Mouse (Mus musculus) liver, adult (tissue): ENCODE measurements around the gene Olfr1340.

ENCODE experiments used
- GATA4 ChIP-seq: IDR thresholded peaks from 2 replicates; pipeline ENCODE4 v1.6.1; 2014; ENCODE audit warnings: mild to moderate bottlenecking, low read length; ENCODE audit not compliant: insufficient replicate concordance

The Olfr1340 gene

DNA sequence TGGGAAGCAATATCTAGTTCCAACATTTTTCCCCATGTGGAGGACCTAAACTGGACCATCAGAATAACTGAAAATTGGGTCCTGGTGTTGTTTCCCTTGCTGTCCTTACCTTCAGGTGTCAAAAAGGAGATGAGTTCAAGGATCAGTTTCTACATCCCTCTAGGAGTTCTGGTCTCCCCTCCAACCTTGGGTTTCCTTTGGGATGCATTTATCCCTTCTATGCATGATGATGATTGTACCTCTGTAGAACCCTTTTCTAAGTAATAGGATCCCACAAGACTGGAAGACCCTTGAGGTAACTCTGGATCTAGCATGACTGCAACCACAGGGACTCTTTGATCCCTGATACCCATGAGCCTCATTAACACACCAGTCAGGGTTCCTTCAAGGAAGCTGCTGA, at the start of gene Olfr1340:
Gene Olfr1340, plus strand, starts transcription at position 301 of the 400 bp plus-strand sequence.
- no peak for TF ChIP-seq GATA4

DNA sequence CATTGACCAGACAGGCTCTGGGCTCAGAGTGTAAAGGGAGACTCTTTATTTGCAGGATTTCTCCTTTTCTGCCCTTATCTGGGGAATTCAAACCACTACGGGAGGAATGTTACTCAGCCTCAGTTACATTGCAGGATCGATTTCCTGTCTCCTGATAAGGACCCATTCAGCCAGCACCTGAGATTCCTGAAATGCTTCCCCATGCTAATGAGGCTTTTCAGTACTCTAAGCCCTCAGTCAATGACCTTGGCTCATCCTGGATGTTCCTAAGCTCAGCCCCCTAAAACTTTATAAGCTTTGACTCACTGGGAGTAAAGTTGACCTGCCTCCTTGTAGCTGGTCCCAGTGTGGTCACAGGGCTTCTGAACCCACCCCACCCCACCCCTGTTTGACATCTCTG, 32.9 kb upstream of the Olfr1340 start:
- no peak for TF ChIP-seq GATA4

DNA sequence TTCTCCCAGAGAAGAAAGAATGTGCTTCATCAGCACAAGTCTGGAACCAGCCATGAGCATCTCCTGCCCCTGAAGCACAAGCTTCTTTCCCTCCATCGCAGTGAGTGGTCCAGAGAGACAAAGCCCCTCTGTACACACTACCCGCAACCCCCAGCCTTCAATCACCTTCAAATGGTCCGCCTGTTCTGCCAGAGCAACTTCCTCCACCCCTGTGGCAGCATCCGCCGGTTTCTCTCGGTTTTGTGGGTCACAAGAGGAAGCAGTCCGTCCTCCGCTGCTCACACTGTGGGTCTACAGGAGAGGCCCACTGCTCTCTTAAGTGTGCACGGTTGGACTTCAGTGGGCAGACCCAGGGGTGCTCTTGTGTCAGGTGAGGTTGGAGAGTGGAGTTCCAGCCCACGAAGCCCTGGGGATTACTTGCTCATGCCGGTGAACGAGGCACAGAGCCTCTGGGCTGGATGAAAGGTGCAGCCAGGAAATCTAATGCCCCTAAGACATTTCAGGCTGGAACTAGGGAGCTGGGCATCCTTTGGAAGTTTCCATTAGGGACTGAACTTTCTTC, 27.4 kb upstream of the Olfr1340 start, which contains the start of gene Olfr1342:
Gene Olfr1342, minus strand, starts transcription at position 345 of the 562 bp plus-strand sequence.
- no peak for TF ChIP-seq GATA4

DNA sequence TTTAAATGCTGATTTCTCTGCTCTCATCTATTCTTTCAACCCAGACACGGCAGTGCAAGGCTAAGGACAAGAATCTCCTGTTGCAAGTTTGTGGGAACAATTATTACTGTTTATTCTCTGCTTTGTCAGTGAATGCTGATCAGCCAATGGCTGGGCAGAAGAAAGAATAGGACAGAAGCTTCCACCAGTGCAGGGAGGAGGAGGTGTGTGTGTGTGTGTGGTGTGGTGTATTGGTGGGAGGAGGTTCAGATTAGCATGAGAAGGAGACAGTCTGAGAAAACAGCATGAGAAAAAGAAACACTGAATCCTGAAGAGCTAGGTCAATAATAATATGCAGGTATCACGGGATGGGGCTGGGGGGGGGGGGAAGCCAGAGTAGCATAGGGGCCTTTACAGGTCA, 26.1 kb upstream of the Olfr1340 start:
- TF ChIP-seq GATA4, result no peak

DNA sequence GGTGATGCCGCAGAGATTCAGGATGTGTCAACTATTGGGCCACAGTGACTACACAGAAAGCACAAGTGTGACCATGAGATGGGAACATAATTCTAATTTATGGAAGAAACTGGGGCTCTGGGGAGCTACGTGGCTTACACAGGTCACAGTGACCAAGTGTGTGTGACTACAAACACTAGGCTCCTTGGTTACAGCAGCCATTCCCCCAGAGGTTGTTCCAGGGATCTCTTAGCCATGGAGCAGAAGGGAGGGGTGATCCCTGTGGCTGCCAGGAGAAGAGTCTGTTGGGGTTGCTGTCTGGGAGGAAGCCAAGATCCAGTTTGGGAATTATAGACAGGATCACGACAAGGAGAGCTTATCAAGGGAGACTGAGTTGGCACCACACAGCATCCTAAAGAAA, 16.7 kb upstream of the Olfr1340 start, which contains the start of gene Olfr1341:
Gene Olfr1341, plus strand, starts transcription at position 301 of the 400 bp plus-strand sequence.
- no peak for TF ChIP-seq GATA4

DNA sequence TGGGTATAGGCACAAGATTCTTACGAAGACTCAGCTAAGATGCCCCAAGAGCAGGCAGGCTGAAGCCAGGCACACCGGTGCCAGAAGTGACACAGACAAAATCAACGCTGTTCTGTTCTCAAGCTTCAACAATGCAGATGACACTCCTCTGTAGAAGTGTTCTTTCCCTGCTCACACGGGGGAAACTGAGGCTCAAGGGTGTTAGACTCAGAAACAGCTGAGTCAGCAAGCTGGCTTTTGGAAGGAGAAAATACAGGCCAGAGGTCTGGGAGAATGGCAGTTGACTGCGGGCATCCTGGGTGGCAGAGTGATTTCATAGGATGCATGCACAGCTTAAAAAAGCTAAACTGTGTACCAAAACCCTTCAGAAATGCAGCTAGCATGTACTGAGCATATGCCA, 11.9 kb upstream of the Olfr1340 start:
- no peak for TF ChIP-seq GATA4

DNA sequence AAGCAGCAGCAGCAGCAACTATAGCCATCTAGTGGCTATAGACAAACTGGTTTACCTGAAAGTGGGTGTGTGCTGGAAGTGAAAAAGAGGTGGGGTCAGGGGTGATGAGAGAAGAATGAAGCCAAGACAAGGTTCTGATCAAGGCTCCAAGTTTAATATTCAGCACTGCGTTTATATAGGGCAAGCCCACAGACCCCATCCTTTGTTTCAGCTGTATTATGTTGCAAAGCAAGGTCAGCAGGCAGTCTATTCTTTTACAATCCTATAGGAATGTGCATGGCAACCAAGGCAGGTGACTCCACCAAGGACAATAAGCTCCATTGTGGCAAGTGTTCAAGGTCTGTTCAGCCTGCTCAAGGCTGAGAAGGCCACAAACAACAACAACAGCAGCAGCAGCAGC, 8.3 kb upstream of the Olfr1340 start:
- TF ChIP-seq GATA4, result no peak

DNA sequence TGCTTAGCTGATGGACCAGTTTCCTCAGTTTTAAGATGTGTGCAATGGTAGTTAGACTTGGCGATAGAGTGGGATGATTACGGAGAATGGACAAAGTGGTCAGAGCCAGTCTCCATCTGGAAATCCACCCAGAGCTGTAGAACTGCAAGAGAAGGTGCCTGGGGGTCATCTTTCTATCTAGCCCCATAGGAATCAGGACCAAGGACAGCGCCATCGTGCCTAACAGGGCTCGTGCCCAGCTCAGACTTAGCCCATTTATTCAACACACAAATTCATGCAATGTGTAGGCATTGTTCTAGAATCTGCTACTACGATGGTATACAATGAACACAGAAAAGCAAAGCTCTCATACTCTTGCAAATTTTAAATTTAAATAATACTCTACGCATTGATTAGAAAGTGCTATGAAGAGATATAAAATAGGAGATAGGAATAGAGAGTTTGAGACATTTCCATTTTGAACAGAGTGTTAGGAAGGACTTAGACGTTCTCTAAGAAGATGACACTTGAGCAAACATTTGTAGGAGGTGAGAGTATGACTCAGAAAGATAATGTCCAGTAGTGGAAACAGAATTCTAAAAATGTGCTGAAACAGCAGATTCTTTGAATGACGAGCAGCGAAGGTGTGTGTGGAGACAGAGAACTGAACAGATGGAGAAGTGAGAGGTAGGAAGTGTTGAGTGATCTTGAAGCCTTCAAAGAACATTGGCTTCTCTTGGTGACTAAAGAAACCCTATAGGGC, 2.0 kb downstream of the Olfr1340 start:
- TF ChIP-seq GATA4, result no peak

DNA sequence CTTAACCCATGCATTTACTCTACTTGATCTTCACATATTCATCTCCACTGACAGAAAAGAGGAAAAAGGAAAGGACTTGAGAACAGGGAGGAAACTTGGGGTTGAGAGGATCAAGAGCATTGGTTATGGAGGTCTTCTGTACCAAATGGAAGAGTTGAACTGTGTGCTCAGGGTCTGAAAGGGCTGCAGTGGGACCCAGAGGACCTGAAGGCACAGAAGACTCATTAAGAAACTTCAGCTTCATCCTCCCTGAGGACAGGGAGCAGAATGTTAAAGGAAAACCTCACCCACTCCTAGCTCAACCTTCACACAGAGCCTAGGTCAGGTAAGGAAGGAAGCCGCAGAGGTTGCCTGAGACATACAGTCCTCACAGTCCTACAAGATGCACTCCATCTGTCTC, 11.9 kb downstream of the Olfr1340 start, which contains the start of gene Olfr1339:
Gene Olfr1339, plus strand, starts transcription at position 301 of the 400 bp plus-strand sequence.
- no peak for TF ChIP-seq GATA4

DNA sequence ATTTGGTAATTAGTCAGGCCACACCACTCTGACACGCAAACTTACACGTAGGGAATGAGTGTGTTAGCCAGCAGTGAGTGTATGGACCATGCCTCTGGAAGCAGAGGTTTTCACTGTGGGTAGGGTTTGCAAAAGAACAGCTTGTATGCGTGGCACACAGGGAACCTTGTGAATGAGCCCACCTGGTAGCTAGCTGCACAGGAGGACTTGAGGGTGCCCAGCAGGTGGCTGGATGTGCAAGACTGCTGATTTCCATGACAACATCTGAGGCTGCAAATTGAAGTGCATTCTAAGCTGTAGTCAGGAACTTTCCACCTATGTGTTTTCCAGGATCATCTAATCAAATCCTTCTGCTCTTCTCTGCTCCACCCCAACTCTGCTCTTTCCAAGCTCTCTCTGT, 19.6 kb downstream of the Olfr1340 start:
- TF ChIP-seq GATA4, result no peak

DNA sequence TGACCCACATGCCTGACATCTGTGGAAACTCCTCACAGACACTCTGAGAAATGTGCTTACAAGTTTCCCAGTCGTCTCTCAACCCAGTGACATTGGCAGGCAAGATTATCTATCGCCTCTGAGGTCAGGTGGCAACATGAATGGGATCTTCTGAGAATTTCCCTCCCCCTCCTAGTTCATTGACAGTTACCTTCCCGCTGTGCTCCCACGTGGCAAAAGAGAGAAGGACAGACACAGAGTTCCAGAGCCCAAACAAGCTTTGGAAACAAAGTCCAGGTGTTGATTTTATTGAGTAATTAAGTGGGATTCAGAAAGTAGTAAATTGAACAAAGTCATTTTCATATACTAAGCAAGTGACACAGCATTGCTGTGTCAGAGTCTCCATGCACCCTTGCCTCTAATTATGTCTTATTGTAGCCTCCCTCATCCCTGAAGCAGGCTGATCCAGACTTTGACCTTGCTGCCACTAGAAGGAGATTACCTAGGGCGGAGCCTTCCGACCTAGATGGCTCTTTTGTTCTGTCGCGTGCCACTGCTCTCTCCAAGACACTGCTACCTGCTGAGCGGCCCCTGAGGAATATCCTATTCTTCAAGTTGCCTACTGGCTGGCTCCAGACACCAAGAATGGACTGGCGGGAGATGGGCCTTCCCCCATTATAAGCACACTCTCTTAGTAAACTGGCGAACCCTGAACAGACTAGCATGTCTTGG, 21.2 kb downstream of the Olfr1340 start:
- TF ChIP-seq GATA4, result no peak

DNA sequence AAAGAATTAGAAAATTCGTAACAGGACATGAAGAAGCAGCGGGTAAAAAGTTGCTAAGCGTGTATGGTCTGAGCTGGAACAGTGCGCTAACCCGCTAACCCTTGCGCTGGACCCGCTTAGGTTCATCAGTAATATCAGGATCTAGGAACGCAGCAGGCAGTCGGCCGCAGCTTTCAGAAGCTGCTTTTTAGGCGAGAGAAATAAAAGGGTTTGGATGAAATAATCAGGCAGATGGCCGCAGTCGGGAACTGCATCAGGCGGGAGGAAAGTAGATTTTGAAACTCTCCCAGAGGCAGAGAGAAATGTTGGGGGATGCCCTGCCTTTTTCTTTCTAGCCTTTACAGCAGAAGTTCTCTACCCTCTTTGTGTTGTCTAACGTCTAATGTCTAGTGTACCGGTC, 21.9 kb downstream of the Olfr1340 start:
- TF ChIP-seq GATA4, result no peak

DNA sequence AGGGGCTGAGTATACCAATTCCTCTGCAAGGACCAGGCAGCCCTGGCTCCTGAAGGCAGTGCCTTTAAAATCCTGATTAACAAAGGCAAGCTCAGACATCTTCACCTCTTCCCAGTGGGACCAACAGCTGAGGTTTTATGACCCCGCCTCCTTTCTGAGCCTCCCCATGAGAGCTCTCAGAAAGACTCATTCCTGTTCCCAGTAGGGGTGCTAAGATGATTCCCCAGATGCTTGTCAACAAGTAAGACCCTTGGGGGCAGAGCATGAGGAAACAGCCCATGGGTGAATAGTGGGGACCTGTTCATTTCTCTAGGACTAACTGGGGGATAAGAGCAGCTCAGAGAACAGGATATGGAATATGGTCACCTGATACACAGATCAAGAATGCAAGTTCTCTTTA, 38.7 kb downstream of the Olfr1340 start, which contains the start of gene Olfr1338:
Gene Olfr1338, minus strand, starts transcription at position 101 of the 400 bp plus-strand sequence.
- no peak for TF ChIP-seq GATA4
